Mouse (Mus musculus) forebrain, embryonic 16.5 days (tissue): Measurements from ENCODE around the gene Nudt9. TPM values are rescaled to one million over a fixed set of nuclear protein-coding genes. Genes with fewer than 3 reads are reported as not detected.
A peak's percentile ranks its signal among the peaks of the same experiment; 100 is the strongest.

Experiments used
- ATAC-seq: fragments of 200-750 bp; cut with Nextera tagmentation; 2 replicates; pipeline ENCODE4 v1.8.0; 2017; ENCODE audit warnings: mild to moderate bottlenecking, moderate library complexity
- H3K27ac ChIP-seq: fragments of 300-500 bp; sonication (generic); 2 replicates; pipeline ENCODE4 v1.5.1; 2014; ENCODE audit warnings: low read length, control low read depth
- H3K27me3 ChIP-seq: fragments of 300-500 bp; sonication (generic); replicated peaks from 2 replicates; pipeline ENCODE4 v1.6.1; 2014; ENCODE audit warnings: low read length; ENCODE audit not compliant: control insufficient read depth, insufficient read depth
- H3K36me3 ChIP-seq: fragments of 300-500 bp; sonication (generic); 2 replicates; pipeline ENCODE4 v1.6.1; 2014; ENCODE audit not compliant: control insufficient read depth, insufficient read depth
- H3K4me1 ChIP-seq: fragments of 300-500 bp; sonication (generic); replicated peaks from 2 replicates; pipeline ENCODE4 v1.6.1; 2014; ENCODE audit warnings: low read length; ENCODE audit not compliant: control insufficient read depth, insufficient read depth
- H3K4me2 ChIP-seq: fragments of 300-500 bp; sonication (generic); 2 replicates; pipeline ENCODE4 v1.6.1; 2014; ENCODE audit warnings: mild to moderate bottlenecking, low read length, control low read depth
- H3K4me3 ChIP-seq: fragments of 300-500 bp; sonication (generic); replicated peaks from 2 replicates; pipeline ENCODE4 v1.5.1; 2014; ENCODE audit warnings: mild to moderate bottlenecking, low read length, control low read depth
- H3K9ac ChIP-seq: fragments of 300-500 bp; sonication (generic); replicated peaks from 2 replicates; pipeline ENCODE4 v1.6.1; 2014; ENCODE audit warnings: low read depth, low read length, control low read depth
- H3K9me3 ChIP-seq: fragments of 300-500 bp; sonication (generic); 2 replicates; pipeline ENCODE4 v1.6.1; 2016; ENCODE audit warnings: low read length; ENCODE audit not compliant: control insufficient read depth
- WGBS: fragments of 180-500 bp; shearing (Covaris S2); extraction: QIAGEN DNeasy Blood & Tissue Kit; methylation state at CpG from one replicate; pipeline ENCODE4 v1.1.7; 2014; 5-methylcytosine and 5-hydroxymethylcytosine counted together
- polyA plus RNA-seq: library from polyadenylated mRNA; unstranded; fragments of >200 nt; fragmentation: Nextera tagmentation; extraction: Ambion mirVana; gene quantifications from 2 replicates; pipeline ENCODE4 v1.2.1, GENCODE M21; 2015

The Nudt9 gene
- polyA plus RNA-seq: 55.9 and 57.8 TPM in 2 replicates

- peak within 1 kb of the TSS; percentile 87 for H3K4me3 ChIP-seq
- no peaks in the 10 kb centered on the region for H3K27me3 ChIP-seq
- peaks cover 10% of the 10 kb centered on the region for H3K36me3 ChIP-seq
- no peaks in the 10 kb centered on the region for H3K9me3 ChIP-seq
- peak within 1 kb of the TSS; percentile 70 for H3K4me2 ChIP-seq
- peaks cover 15% of the 10 kb centered on the region for H3K4me1 ChIP-seq
- H3K27ac ChIP-seq: peak within 1 kb of the TSS; percentile 69
- peak within 1 kb of the TSS; percentile 91 for H3K9ac ChIP-seq
- ATAC-seq: peak; percentile 99
- 5% methylated on average over 90 of the region's 90 CpGs for WGBS
These were observed at the start of gene Nudt9 for GRCm38 (mm10) chr5:104046256-104047199. Gene Nudt9 (plus strand): TSS chr5:104046306.

DNA sequence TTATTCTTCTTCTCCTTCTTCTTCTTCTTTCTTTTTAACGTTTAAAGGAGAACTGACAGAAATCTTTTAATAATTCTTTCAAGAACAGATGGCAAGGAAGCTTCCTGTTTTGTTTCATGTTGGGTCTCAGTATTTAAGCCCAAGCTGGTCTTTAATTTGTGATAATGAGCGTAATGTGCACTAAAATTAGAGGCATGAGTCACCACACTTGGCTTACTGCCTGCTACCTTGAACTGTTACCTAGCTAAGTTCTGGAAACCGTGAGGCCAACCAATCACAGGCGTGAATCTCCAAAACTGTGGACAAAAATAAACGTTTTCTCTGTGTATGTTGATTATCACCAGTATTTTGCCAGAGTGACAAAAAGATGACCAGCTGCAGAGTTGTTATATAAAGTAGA lies 47.4 kb upstream of the Nudt9 start:
- H3K9ac ChIP-seq: no peak overlapping the region
- H3K4me1 ChIP-seq: no peaks in the 10 kb centered on the region
- H3K36me3 ChIP-seq: no peaks in the 10 kb centered on the region
- no peak for ATAC-seq
- H3K27ac ChIP-seq: no peak overlapping the region
- 44% methylated on average over 5 of the region's 5 CpGs for WGBS
- H3K27me3 ChIP-seq: no peaks in the 10 kb centered on the region
- H3K9me3 ChIP-seq: no peaks in the 10 kb centered on the region
- no peak overlapping the region for H3K4me3 ChIP-seq
- H3K4me2 ChIP-seq: no peak overlapping the region

GRCm38 (mm10) chr5:103999738-104000137 lies 46.4 kb upstream of the Nudt9 start:
- Histone ChIP-seq H3K36me3 (no peaks in the 10 kb centered on the region), H3K27ac (no peak overlapping the region), H3K9ac (no peak overlapping the region), H3K4me2 (no peak overlapping the region), H3K4me1 (no peaks in the 10 kb centered on the region), H3K4me3 (no peak overlapping the region), H3K9me3 (no peaks in the 10 kb centered on the region), H3K27me3 (no peaks in the 10 kb centered on the region)
- 5% methylated on average over 5 of the region's 5 CpGs for WGBS
- peak; percentile 69 for ATAC-seq

GRCm38 (mm10) chr5:104002549-104003255 lies 43.4 kb upstream of the Nudt9 start:
- Histone ChIP-seq H3K9ac (no peak overlapping the region), H3K36me3 (no peaks in the 10 kb centered on the region), H3K4me3 (peak overlapping the region; percentile 2; the same call in 1 of the 2 replicates), H3K4me2 (peak overlapping the region; percentile 29), H3K27ac (no peak overlapping the region), H3K9me3 (no peaks in the 10 kb centered on the region), H3K27me3 (no peaks in the 10 kb centered on the region), H3K4me1 (no peaks in the 10 kb centered on the region)
- no peak for ATAC-seq
- 13% methylated on average over 18 of the region's 18 CpGs for WGBS

- WGBS: 45% methylated on average over 15 of the region's 15 CpGs
- Histone ChIP-seq H3K27ac (no peak overlapping the region), H3K9me3 (no peaks in the 10 kb centered on the region), H3K4me3 (no peak overlapping the region; the same call in 1 of the 2 replicates), H3K4me1 (no peaks in the 10 kb centered on the region), H3K9ac (no peak overlapping the region), H3K27me3 (no peaks in the 10 kb centered on the region), H3K36me3 (no peaks in the 10 kb centered on the region), H3K4me2 (peak overlapping the region; percentile 29)
- ATAC-seq: no peak
These were observed 42.7 kb upstream of the Nudt9 start for GRCm38 (mm10) chr5:104003256-104003931.

DNA sequence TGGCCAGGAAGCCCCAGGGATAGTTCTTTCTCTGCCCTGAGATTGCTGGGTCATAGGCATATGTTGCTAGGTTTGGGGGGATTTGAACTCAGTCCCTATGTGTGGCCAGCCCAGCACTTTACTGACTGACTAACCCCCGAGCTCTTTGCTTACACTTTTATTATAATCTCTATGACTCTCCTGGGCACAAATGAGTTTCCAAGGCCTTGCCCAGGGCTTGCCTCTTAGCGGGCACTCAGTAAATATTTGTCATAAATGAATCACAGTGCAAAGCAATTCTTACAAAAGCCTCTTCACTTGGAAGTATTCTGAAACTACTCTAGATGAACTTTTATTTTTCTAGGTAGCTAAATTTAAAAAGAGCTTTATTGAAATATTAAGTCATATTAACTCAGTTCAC lies 42.2 kb upstream of the Nudt9 start:
- H3K9me3 ChIP-seq: no peaks in the 10 kb centered on the region
- H3K4me1 ChIP-seq: no peaks in the 10 kb centered on the region
- no peak for ATAC-seq
- H3K27ac ChIP-seq: no peak overlapping the region
- no peak overlapping the region for H3K4me3 ChIP-seq
- H3K9ac ChIP-seq: no peak overlapping the region
- no peak overlapping the region for H3K4me2 ChIP-seq
- H3K27me3 ChIP-seq: no peaks in the 10 kb centered on the region
- 83% methylated on average over 2 of the region's 2 CpGs for WGBS
- no peaks in the 10 kb centered on the region for H3K36me3 ChIP-seq

DNA sequence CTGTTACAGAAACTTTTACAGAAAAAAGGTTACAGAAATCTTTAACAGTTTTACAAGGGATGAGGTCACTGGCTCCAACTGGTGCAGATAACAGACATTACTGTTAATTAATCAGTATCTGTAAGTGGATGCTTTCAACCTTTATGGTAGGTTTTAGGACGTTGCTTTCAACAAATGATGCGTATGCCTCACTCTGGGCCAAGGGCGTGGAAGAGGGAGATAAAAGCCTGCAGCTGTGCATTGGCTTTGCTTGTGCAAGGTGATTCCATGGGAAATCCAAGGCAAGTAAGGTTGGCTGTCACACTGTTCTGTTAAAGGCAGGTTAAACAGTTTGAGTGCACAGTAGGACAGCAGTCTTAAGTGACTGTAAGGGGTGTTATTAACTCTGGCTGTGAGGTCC lies 39.3 kb upstream of the Nudt9 start:
- Histone ChIP-seq H3K9ac (no peak overlapping the region), H3K36me3 (no peaks in the 10 kb centered on the region), H3K27me3 (no peaks in the 10 kb centered on the region), H3K4me1 (no peaks in the 10 kb centered on the region), H3K27ac (no peak overlapping the region), H3K4me3 (no peak overlapping the region), H3K4me2 (no peak overlapping the region), H3K9me3 (no peaks in the 10 kb centered on the region)
- ATAC-seq: no peak
- 57% methylated on average over 3 of the region's 3 CpGs for WGBS

GRCm38 (mm10) chr5:104007801-104008200 lies 38.3 kb upstream of the Nudt9 start:
- Histone ChIP-seq H3K9me3 (no peaks in the 10 kb centered on the region), H3K27me3 (no peaks in the 10 kb centered on the region), H3K27ac (no peak overlapping the region), H3K9ac (no peak overlapping the region), H3K4me3 (no peak overlapping the region), H3K4me2 (no peak overlapping the region), H3K4me1 (no peaks in the 10 kb centered on the region), H3K36me3 (no peaks in the 10 kb centered on the region)
- no peak for ATAC-seq
- 74% methylated on average over 5 of the region's 5 CpGs for WGBS

- no peak for ATAC-seq
- WGBS: 90% methylated on average over 3 of the region's 3 CpGs
These were observed 36.7 kb upstream of the Nudt9 start for GRCm38 (mm10) chr5:104009421-104009820.

More at GRCm38 (mm10) chr5:104009421-104009820, 36.7 kb upstream of the Nudt9 start:
- Histone ChIP-seq H3K4me2 (no peak overlapping the region), H3K4me1 (no peaks in the 10 kb centered on the region), H3K4me3 (no peak overlapping the region), H3K9ac (no peak overlapping the region), H3K36me3 (no peaks in the 10 kb centered on the region), H3K9me3 (no peaks in the 10 kb centered on the region), H3K27me3 (no peaks in the 10 kb centered on the region), H3K27ac (no peak overlapping the region)
